Mouse (Mus musculus): ENCODE results near the gene Ccdc169. TPM values are rescaled to one million over a fixed set of nuclear protein-coding genes. Genes with fewer than 3 reads are reported as not detected.

Ccdc169 gene
- polyA plus RNA-seq, 1 experiment from 2014 or later: not detected

DNA sequence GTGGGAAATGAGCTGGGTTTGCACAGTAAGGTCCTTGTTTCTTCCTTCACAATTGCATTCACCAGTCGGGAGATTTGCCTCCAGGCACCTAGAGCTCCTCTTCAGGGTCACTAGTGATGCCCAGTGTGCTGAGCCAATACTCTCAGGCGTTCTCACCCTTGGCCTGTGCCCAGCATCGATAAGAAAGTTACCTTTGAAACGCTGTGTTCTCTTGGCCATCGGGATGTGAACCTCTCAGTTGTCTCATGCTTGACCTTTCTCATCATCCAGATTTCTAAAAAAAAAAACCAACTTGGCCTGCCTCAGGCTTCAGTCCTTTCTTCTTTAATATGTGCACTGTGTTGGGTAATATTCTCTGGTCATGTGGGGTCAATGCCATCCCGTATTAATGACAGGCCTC, 9.3 kb downstream of the Ccdc169 start:
- Histone ChIP-seq H3K36me3 (ENCODE audit: control insufficient read depth, insufficient read depth, low read length) (no peaks in the 10 kb centered on the region), H3K4me1 (ENCODE audit: control insufficient read depth, insufficient read depth, low read length) (no peaks in the 10 kb centered on the region), H3K9me3 (ENCODE audit: control insufficient read depth, low read length) (no peaks in the 10 kb centered on the region), H3K27me3 (replicated peaks; ENCODE audit: control insufficient read depth, insufficient read depth, low read length) (no peaks in the 10 kb centered on the region), H3K4me3 (ENCODE audit: low read length) (no peak overlapping the region), H3K9ac (ENCODE audit: low read depth, low read length) (no peak overlapping the region), H3K4me2 (ENCODE audit: low read depth, low read length) (no peak overlapping the region), H3K27ac (ENCODE audit: low read length) (no peak overlapping the region)
- 79% methylated on average over 6 of the region's 6 CpGs for WGBS
- ATAC-seq: no peak

DNA sequence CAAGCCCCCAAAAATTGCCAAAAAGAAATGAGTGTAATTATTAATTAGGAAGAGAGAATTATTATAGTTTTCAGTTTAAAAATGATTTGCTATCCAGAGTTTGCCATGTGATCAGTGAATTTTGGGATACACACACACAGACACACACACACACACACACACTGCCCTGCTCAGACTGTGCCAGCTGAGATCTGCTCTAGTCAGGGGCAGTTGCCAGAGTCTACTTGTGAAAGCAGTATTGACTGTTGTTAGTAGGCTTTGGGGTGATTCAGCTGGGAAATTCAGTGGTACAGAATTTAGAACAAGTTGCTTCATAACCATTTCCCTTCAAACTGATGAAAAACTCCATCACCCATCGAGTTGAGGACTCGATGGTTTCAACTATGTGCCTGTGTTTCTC, 10.0 kb downstream of the Ccdc169 start:
- Histone ChIP-seq H3K4me1 (ENCODE audit: control insufficient read depth, insufficient read depth, low read length) (no peaks in the 10 kb centered on the region), H3K27me3 (replicated peaks; ENCODE audit: control insufficient read depth, insufficient read depth, low read length) (no peaks in the 10 kb centered on the region), H3K36me3 (ENCODE audit: control insufficient read depth, insufficient read depth, low read length) (no peaks in the 10 kb centered on the region), H3K9ac (ENCODE audit: low read depth, low read length) (no peak overlapping the region), H3K27ac (ENCODE audit: low read length) (no peak overlapping the region), H3K4me3 (ENCODE audit: low read length) (no peak overlapping the region), H3K4me2 (ENCODE audit: low read depth, low read length) (no peak overlapping the region), H3K9me3 (ENCODE audit: control insufficient read depth, low read length) (no peaks in the 10 kb centered on the region)
- no peak for ATAC-seq
- WGBS: 81% methylated on average over 2 of the region's 2 CpGs

DNA sequence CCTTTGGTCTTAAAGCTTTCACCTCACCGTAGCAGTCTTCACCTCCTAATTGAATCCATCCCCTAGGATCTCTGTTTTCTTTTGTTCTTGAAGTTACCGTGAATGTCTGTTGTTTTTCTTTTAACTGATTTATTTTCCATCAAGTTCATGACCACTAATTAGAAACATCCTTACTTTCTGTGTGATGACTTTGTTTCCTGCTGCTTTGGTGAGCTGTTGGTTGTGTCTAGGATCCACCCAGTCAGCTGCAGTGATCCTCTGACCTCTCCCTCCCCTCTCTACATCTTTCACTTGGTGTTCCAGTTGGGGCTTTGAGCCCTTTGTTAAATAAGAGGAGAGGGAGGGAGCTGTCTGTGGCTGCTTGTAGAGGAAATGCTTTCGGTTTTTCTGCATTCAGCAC, 11.0 kb downstream of the Ccdc169 start:
- no peaks in the 10 kb centered on the region for H3K9me3 ChIP-seq (ENCODE audit: control insufficient read depth, low read length)
- H3K4me2 ChIP-seq (ENCODE audit: low read depth, low read length): no peak overlapping the region
- no peak for ATAC-seq
- WGBS: 51% methylated on average over 3 of the region's 3 CpGs
- no peak overlapping the region for H3K9ac ChIP-seq (ENCODE audit: low read depth, low read length)
- no peaks in the 10 kb centered on the region for H3K4me1 ChIP-seq (ENCODE audit: control insufficient read depth, insufficient read depth, low read length)
- H3K27me3 ChIP-seq (replicated peaks; ENCODE audit: control insufficient read depth, insufficient read depth, low read length): no peaks in the 10 kb centered on the region
- no peak overlapping the region for H3K27ac ChIP-seq (ENCODE audit: low read length)
- H3K36me3 ChIP-seq (ENCODE audit: control insufficient read depth, insufficient read depth, low read length): no peaks in the 10 kb centered on the region
- H3K4me3 ChIP-seq (ENCODE audit: low read length): no peak overlapping the region

DNA sequence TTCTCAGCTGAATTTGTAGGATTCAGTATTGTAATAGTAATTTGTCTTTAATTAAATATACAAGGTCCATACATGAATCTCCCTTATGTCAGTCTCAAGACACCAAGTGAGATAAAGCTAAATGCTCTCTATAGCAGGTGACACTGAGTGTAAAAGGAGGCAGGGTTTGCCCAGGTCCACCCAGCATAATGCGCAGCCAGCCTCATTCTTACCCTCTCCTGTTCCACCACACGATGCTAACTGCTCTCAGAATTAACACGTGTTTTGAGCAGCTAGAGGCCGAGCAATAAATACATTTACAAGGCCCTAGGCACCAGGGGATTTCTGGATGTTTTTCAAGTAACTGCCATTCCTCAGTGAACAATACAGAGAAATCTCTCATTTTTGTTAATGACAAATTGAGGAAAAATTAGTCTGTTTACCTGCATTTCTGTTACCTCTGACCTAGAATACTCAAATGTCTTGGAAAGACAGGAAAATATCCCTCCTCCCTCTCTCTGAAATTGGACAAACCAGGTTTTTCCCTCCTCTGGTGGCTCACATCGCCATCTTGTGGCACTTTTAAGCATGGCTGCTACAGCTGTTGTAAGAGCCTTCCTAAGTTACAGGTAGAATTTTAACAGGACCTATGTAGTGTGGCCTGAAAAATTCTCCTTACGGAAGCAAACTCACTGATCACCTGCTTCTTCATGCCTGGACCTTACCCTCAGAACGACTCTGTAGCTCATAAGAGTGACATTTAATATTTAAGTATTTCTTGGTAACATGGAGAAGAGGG, 14.7 kb downstream of the Ccdc169 start:
- Histone ChIP-seq H3K4me2 (ENCODE audit: low read depth, low read length) (no peak overlapping the region), H3K9ac (ENCODE audit: low read depth, low read length) (no peak overlapping the region), H3K27ac (ENCODE audit: low read length) (no peak overlapping the region), H3K36me3 (ENCODE audit: control insufficient read depth, insufficient read depth, low read length) (no peaks in the 10 kb centered on the region), H3K4me1 (ENCODE audit: control insufficient read depth, insufficient read depth, low read length) (no peaks in the 10 kb centered on the region), H3K9me3 (ENCODE audit: control insufficient read depth, low read length) (no peaks in the 10 kb centered on the region), H3K4me3 (ENCODE audit: low read length) (no peak overlapping the region), H3K27me3 (replicated peaks; ENCODE audit: control insufficient read depth, insufficient read depth, low read length) (no peaks in the 10 kb centered on the region)
- ATAC-seq: no peak
- WGBS: 44% methylated on average over 7 of the region's 7 CpGs

DNA sequence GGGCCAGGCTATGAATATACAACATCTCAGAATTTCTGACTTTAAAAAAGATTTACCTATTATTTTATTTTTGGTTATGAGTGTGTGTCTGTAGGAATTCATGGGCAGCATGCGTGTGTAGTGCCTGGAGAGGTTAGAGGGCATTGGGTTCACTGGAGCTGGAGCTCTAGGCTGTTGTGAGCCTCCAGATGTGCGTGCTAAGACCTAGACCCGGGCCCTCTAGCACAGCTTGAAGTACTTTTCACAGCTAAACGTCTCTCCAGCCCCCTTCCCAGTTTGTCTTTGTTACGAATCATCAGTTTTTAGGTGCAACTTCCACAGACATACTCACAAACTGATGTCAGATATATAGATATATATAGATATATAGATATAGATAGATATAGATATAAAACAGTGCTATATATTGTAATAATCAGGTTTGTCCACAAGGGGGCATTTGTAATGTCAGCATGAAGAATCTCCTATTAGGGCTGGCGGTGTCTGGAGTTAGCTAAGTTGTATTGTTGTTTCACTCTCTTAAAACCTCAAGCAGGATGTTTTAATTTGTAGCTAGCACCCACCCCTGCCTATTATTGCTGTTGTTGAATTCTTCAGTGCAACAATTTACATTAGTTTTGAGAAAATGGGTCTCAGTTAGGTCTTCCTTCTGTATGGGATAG, 15.7 kb downstream of the Ccdc169 start:
- ATAC-seq: no peak
- 67% methylated on average over 6 of the region's 6 CpGs for WGBS
- Histone ChIP-seq H3K27ac (ENCODE audit: low read length) (no peak overlapping the region), H3K4me2 (ENCODE audit: low read depth, low read length) (no peak overlapping the region), H3K9me3 (ENCODE audit: control insufficient read depth, low read length) (no peaks in the 10 kb centered on the region), H3K27me3 (replicated peaks; ENCODE audit: control insufficient read depth, insufficient read depth, low read length) (no peaks in the 10 kb centered on the region), H3K9ac (ENCODE audit: low read depth, low read length) (no peak overlapping the region), H3K4me3 (ENCODE audit: low read length) (no peak overlapping the region), H3K4me1 (ENCODE audit: control insufficient read depth, insufficient read depth, low read length) (no peaks in the 10 kb centered on the region), H3K36me3 (ENCODE audit: control insufficient read depth, insufficient read depth, low read length) (no peaks in the 10 kb centered on the region)

DNA sequence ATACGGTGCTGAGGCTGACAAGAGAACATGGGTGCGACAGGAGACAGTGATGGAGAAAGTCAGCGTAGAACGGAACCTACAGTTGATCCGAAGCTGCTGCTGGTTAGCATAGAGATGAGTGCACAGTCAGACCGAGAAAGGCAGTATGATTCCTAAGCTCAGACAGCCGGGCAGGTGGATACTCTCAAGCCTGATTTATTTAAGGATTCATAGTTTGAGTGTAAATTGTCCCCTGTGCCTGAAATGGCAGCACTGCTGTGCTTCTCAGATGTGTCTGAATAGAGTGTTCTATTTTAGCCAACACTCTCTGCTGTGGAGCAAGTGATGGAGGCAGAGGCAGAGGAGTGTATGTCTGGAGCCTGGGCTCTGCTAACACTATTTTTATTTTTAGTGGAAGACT, 17.0 kb downstream of the Ccdc169 start:
- no peak overlapping the region for H3K27ac ChIP-seq (ENCODE audit: low read length)

DNA sequence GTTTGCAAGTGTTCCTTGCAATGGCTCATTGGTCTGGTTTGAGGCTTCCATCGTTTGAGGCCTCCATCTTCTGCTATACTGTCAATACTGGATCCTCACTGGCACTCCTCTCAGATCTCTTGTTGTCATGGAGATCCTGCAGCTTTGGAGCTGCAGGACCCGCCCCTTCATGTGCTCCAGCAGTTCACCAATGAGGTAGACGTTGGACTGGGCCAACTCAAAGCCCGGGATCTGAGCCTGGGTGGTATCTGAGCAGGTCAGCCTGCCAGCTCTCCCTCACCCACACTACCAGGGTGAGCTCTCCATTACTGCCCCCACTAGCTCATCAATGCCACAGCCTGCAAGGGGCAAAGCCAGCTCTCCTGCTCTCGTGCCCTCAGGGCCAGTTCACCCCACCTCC, 20.3 kb downstream of the Ccdc169 start:
- WGBS: 54% methylated on average over 5 of the region's 5 CpGs
- H3K4me3 ChIP-seq (ENCODE audit: low read length): no peak overlapping the region
- no peak for ATAC-seq
- H3K27ac ChIP-seq (ENCODE audit: low read length): no peak overlapping the region
- H3K9ac ChIP-seq (ENCODE audit: low read depth, low read length): no peak overlapping the region
- H3K9me3 ChIP-seq (ENCODE audit: control insufficient read depth, low read length): no peaks in the 10 kb centered on the region
- H3K27me3 ChIP-seq (replicated peaks; ENCODE audit: control insufficient read depth, insufficient read depth, low read length): no peaks in the 10 kb centered on the region
- H3K4me2 ChIP-seq (ENCODE audit: low read depth, low read length): no peak overlapping the region
- no peaks in the 10 kb centered on the region for H3K4me1 ChIP-seq (ENCODE audit: control insufficient read depth, insufficient read depth, low read length)
- H3K36me3 ChIP-seq (ENCODE audit: control insufficient read depth, insufficient read depth, low read length): no peaks in the 10 kb centered on the region

More for the DNA sequence above, 17.0 kb downstream of the Ccdc169 start:
- ATAC-seq: no peak
- 88% methylated on average over 7 of the region's 7 CpGs for WGBS
- H3K4me3 ChIP-seq (ENCODE audit: low read length): no peak overlapping the region
- H3K9me3 ChIP-seq (ENCODE audit: control insufficient read depth, low read length): no peaks in the 10 kb centered on the region
- no peaks in the 10 kb centered on the region for H3K4me1 ChIP-seq (ENCODE audit: control insufficient read depth, insufficient read depth, low read length)
- no peak overlapping the region for H3K9ac ChIP-seq (ENCODE audit: low read depth, low read length)
- no peaks in the 10 kb centered on the region for H3K36me3 ChIP-seq (ENCODE audit: control insufficient read depth, insufficient read depth, low read length)
- H3K4me2 ChIP-seq (ENCODE audit: low read depth, low read length): no peak overlapping the region
- no peaks in the 10 kb centered on the region for H3K27me3 ChIP-seq (replicated peaks; ENCODE audit: control insufficient read depth, insufficient read depth, low read length)

DNA sequence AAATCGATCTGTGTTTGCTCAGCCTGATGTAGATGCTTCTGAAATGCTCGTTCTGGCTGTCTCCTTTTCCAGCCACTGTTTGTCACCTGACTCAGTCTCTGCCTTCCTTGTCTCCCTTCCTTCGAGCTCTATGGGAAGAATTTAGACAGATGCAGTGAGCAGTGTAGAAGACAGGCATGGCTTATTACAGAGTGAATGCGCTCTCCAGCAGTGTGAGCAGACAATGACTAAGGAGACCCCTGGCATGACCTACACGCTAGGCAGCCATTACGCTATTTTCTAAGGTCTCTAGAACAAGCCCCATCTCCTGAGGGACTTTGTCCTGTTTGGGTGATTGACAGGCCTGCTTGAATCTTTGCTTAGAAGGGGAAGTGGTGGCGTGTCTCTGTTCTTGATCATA, 24.0 kb downstream of the Ccdc169 start:
- Histone ChIP-seq H3K4me1 (ENCODE audit: control insufficient read depth, insufficient read depth, low read length) (no peaks in the 10 kb centered on the region), H3K9ac (ENCODE audit: low read depth, low read length) (no peak overlapping the region), H3K27me3 (replicated peaks; ENCODE audit: control insufficient read depth, insufficient read depth, low read length) (no peaks in the 10 kb centered on the region), H3K36me3 (ENCODE audit: control insufficient read depth, insufficient read depth, low read length) (no peaks in the 10 kb centered on the region), H3K4me2 (ENCODE audit: low read depth, low read length) (no peak overlapping the region), H3K4me3 (ENCODE audit: low read length) (no peak overlapping the region), H3K9me3 (ENCODE audit: control insufficient read depth, low read length) (no peaks in the 10 kb centered on the region), H3K27ac (ENCODE audit: low read length) (no peak overlapping the region)
- 57% methylated on average over 7 of the region's 7 CpGs for WGBS
- ATAC-seq: no peak

DNA sequence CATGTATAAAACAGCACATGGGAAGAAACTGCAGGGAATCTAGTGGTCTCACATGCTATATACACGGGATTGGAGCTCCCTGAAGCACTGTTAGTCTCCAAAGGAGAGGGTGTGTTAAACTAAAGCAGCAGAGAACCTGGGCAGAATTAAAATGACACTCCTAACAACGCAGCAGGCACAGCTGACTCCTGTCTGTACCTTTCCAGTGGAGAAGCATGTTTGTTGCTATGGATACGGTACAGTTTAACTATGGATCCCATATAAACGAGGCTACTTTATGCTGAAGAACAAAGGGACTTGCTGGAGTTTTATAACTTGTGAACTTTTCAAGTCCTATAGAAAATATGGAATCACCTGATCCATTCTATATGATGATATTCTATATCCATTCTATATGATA, 26.4 kb downstream of the Ccdc169 start:
- no peak for ATAC-seq
- 68% methylated on average over 4 of the region's 4 CpGs for WGBS
- H3K36me3 ChIP-seq (ENCODE audit: control insufficient read depth, insufficient read depth, low read length): no peaks in the 10 kb centered on the region
- no peaks in the 10 kb centered on the region for H3K27me3 ChIP-seq (replicated peaks; ENCODE audit: control insufficient read depth, insufficient read depth, low read length)
- H3K4me1 ChIP-seq (ENCODE audit: control insufficient read depth, insufficient read depth, low read length): no peaks in the 10 kb centered on the region
- H3K9ac ChIP-seq (ENCODE audit: low read depth, low read length): no peak overlapping the region
- H3K4me3 ChIP-seq (ENCODE audit: low read length): no peak overlapping the region
- H3K9me3 ChIP-seq (ENCODE audit: control insufficient read depth, low read length): no peaks in the 10 kb centered on the region
- H3K27ac ChIP-seq (ENCODE audit: low read length): no peak overlapping the region
- no peak overlapping the region for H3K4me2 ChIP-seq (ENCODE audit: low read depth, low read length)

All from intestine, embryonic 16.5 days (tissue).